Mouse (Mus musculus) forebrain, embryonic 15.5 days (tissue): ENCODE data around the gene Cep70. TPM values are rescaled to one million over a fixed set of nuclear protein-coding genes. Genes with fewer than 3 reads are reported as not detected.

Source experiments
- ATAC-seq: fragments of 200-750 bp; cut with Nextera tagmentation; replicated peaks from 2 replicates; pipeline ENCODE4 v1.8.0; 2017; ENCODE audit warnings: mild to moderate bottlenecking, moderate TSS enrichment, moderate library complexity
- H3K27ac ChIP-seq: fragments of 300-500 bp; sonication (generic); replicated peaks from 2 replicates; pipeline ENCODE4 v1.5.1; 2015; ENCODE audit warnings: mild to moderate bottlenecking, inconsistent platforms
- H3K27me3 ChIP-seq: fragments of 300-500 bp; sonication (generic); 2 replicates; pipeline ENCODE4 v1.6.1; 2015; ENCODE audit warnings: inconsistent platforms
- H3K36me3 ChIP-seq: fragments of 300-500 bp; sonication (generic); 2 replicates; pipeline ENCODE4 v1.6.1; 2015; ENCODE audit warnings: mild to moderate bottlenecking, inconsistent platforms
- H3K4me1 ChIP-seq: fragments of 300-500 bp; sonication (generic); 2 replicates; pipeline ENCODE4 v1.6.1; 2015; ENCODE audit warnings: inconsistent platforms
- H3K4me2 ChIP-seq: fragments of 300-500 bp; sonication (generic); replicated peaks from 2 replicates; pipeline ENCODE4 v1.6.1; 2015; ENCODE audit warnings: mild to moderate bottlenecking, inconsistent platforms
- H3K4me3 ChIP-seq: fragments of 300-500 bp; sonication (generic); 2 replicates; pipeline ENCODE4 v1.5.1; 2015; ENCODE audit warnings: mild to moderate bottlenecking, inconsistent platforms
- H3K9ac ChIP-seq: fragments of 300-500 bp; sonication (generic); replicated peaks from 2 replicates; pipeline ENCODE4 v1.6.1; 2015; ENCODE audit warnings: mild to moderate bottlenecking, inconsistent platforms
- H3K9me3 ChIP-seq: fragments of 300-500 bp; sonication (generic); 2 replicates; pipeline ENCODE4 v1.6.1; 2016; ENCODE audit warnings: inconsistent platforms
- WGBS: fragments of 180-500 bp; shearing (Covaris S2); methylation state at CpG from one replicate; pipeline ENCODE4 v1.1.7; 2015; ENCODE audit warnings: mixed read lengths; 5-methylcytosine and 5-hydroxymethylcytosine counted together
- polyA plus RNA-seq: library from polyadenylated mRNA; unstranded; fragments of >200 nt; fragmentation: Nextera tagmentation; extraction: Ambion mirVana; gene quantifications from 2 replicates; pipeline ENCODE4 v1.2.1, GENCODE M21; 2015

Cep70 gene
- polyA plus RNA-seq, 1 experiment from 2014 or later: 77.7 TPM

DNA sequence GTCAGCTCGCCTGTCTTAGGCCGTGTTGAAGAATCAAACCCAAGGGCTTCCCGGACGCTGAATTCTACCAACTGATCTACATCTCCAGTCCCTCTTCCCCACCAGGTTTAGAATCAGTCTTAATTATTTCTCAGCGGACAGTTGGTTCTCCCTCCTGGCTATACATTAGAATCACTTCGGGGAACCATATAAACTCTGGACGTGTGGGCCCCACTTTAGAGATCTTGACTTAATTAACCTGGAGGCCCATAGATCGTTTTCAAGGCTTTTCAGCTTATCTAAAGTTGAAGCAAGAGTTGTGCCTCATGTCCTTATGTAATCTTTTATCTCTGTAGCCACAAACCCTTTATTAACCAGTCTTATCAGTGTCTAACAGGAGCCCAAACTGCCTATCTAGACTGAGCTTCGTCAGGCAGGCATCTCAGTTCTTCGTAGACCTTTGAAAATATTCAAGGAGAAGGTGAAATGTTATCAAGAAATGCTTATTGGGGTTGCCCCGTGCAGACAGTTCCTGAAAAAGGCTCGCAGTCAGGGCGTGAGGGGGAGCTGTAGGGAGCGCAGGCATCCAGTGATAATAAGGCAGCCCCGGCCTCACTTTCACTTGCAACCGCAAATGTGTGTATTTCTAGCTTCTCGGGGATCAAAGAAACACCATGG, 506 bp upstream of the Cep70 start:
- peak overlapping the region; percentile 82; the same call in 1 of the 2 replicates for H3K27ac ChIP-seq
- 7% methylated on average over 17 of the region's 17 CpGs for WGBS
- H3K9ac ChIP-seq: peak overlapping the region; percentile 77

DNA sequence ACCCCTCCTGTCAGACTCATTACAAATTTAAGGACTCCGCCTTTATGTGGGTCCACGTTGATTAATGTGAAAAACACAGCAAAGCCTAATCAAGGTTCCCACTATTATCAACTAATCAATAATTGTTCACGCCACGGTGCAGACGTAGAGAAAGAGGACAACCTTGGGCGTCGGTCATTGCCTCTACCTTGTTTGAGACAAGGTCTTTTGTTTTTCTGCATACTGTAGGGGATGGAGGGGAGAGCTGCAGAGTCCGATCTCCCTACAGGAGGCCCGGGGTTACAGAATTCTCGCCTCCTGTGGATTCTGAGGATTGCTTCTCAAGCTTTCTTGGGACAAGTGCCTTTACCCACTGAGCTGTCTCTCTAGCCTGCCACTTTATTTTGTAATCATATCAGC, 727 bp downstream of the Cep70 start:
- Histone ChIP-seq H3K4me2 (peak overlapping the region; percentile 59), H3K9ac (peak overlapping the region; percentile 77), H3K4me1 (peaks cover 40% of the 10 kb centered on the region), H3K27ac (peak overlapping the region; percentile 82), H3K27me3 (no peaks in the 10 kb centered on the region), H3K4me3 (peak overlapping the region; percentile 74), H3K36me3 (no peaks in the 10 kb centered on the region), H3K9me3 (no peaks in the 10 kb centered on the region)
- ATAC-seq: peak; percentile 15; the same call in 1 of the 2 replicates
- WGBS: under 1% methylated on average over 10 of the region's 10 CpGs

More for the DNA sequence above, 506 bp upstream of the Cep70 start:
- Histone ChIP-seq H3K9me3 (no peaks in the 10 kb centered on the region), H3K4me2 (peak overlapping the region; percentile 59), H3K4me1 (peaks cover 38% of the 10 kb centered on the region), H3K4me3 (peak overlapping the region; percentile 74), H3K36me3 (no peaks in the 10 kb centered on the region), H3K27me3 (no peaks in the 10 kb centered on the region)
- peak; percentile 78 for ATAC-seq

DNA sequence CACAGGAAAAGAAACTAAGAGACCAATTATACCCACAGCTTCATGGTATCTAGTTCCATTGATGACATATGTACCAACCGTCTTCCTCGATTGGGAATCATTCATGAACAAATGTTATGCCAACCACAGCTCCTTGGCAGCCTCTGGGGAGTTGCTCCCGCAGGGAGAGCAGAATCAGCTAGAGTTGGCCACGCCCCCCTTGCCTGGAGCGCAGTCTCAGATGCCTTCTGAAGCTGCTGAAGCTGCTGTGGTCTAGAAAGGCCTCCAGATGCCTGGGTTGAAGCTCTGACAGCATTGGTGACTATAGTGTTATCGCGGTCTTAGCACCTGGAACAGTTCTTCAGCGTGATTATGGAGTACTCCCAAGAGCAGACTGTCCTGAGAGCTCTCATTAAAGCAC, 5.1 kb downstream of the Cep70 start:
- WGBS: 55% methylated on average over 8 of the region's 8 CpGs
- no peak for ATAC-seq
- Histone ChIP-seq H3K9ac (no peak overlapping the region), H3K4me3 (no peak overlapping the region), H3K9me3 (no peaks in the 10 kb centered on the region), H3K27ac (no peak overlapping the region), H3K36me3 (no peaks in the 10 kb centered on the region), H3K4me2 (no peak overlapping the region), H3K27me3 (no peaks in the 10 kb centered on the region), H3K4me1 (peaks cover 32% of the 10 kb centered on the region)

GRCm38 (mm10) chr9:99248906-99249305, 5.7 kb downstream of the Cep70 start:
- no peak overlapping the region for H3K4me3 ChIP-seq
- no peak overlapping the region for H3K9ac ChIP-seq
- no peaks in the 10 kb centered on the region for H3K27me3 ChIP-seq
- H3K27ac ChIP-seq: no peak overlapping the region
- 94% methylated on average over 4 of the region's 4 CpGs for WGBS
- ATAC-seq: no peak
- H3K4me1 ChIP-seq: peaks cover 31% of the 10 kb centered on the region
- H3K4me2 ChIP-seq: no peak overlapping the region
- no peaks in the 10 kb centered on the region for H3K9me3 ChIP-seq
- no peaks in the 10 kb centered on the region; the same call in 1 of the 2 replicates for H3K36me3 ChIP-seq

DNA sequence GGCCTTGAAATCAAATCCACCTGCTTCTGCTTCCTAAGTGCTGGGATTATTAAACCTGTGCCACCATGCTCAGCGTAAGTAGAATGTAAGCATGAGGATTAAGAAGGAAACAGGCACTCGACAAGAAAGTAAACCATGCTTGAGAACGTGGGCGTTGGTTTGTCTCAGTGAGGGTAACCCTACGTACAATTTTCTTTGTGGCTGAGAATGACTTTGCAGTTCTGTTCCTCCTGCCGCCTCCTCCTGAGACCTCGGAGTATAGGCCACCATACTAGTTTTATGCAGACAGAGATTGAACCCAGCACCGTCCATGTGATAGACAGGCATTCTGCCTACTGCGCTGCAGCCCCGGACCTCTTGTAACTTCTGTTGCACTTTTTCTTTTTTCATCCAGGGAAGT, 10.7 kb downstream of the Cep70 start:
- no peak overlapping the region for H3K27ac ChIP-seq
- no peak overlapping the region for H3K4me3 ChIP-seq
- WGBS: 92% methylated on average over 10 of the region's 10 CpGs
- H3K4me1 ChIP-seq: no peaks in the 10 kb centered on the region
- H3K36me3 ChIP-seq: peaks cover 43% of the 10 kb centered on the region
- no peaks in the 10 kb centered on the region for H3K27me3 ChIP-seq
- H3K9ac ChIP-seq: no peak overlapping the region
- H3K9me3 ChIP-seq: no peaks in the 10 kb centered on the region
- H3K4me2 ChIP-seq: no peak overlapping the region
- ATAC-seq: no peak

DNA sequence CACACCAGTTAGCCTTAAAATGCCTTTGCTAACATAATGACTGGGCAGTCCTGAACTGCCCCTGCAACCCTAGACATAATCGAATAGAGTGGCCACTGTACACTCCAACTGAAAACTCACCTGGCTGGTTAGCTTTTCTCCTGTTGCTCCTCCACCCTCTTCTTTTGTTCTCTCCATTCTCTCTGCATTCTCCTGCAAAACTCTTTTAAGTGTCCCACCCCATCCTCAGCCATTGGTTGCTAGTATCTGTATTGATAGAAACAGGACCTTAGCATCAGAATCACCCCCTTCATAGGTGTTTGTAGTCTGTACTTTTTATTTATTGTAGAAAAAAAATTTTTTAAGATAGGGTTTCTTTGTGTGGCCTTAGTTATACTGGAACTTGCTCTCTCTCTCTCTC, 13.0 kb downstream of the Cep70 start:
- Histone ChIP-seq H3K9ac (no peak overlapping the region), H3K4me1 (no peaks in the 10 kb centered on the region), H3K27me3 (no peaks in the 10 kb centered on the region), H3K36me3 (peaks cover 49% of the 10 kb centered on the region), H3K4me2 (no peak overlapping the region), H3K27ac (no peak overlapping the region), H3K4me3 (no peak overlapping the region), H3K9me3 (no peaks in the 10 kb centered on the region)
- ATAC-seq: no peak
- WGBS: 95% methylated on average over 1 of the region's 1 CpGs

DNA sequence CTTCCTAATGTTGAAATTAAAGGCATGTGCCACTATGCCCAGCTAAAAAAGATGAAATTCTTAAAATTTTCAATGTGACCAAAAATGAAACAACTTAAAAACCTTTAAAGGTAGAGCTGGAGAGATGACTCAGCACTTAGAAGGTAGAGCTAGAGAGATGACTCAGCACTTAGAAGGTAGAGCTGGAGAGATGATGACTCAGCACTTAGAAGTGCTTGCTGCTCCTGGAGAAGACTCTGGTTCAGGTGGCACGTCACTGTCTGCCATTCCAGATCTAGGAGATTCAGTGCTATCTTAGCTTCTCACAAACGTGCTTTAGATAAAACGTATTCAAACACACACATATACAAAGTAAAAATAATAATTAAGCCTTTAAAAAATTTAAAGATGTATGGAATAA, 13.7 kb downstream of the Cep70 start:
- H3K9me3 ChIP-seq: no peaks in the 10 kb centered on the region
- 96% methylated on average over 3 of the region's 3 CpGs for WGBS
- H3K4me3 ChIP-seq: no peak overlapping the region
- H3K9ac ChIP-seq: no peak overlapping the region
- no peak for ATAC-seq
- H3K36me3 ChIP-seq: peaks cover 49% of the 10 kb centered on the region
- no peak overlapping the region for H3K27ac ChIP-seq
- no peak overlapping the region for H3K4me2 ChIP-seq
- H3K4me1 ChIP-seq: no peaks in the 10 kb centered on the region
- no peaks in the 10 kb centered on the region for H3K27me3 ChIP-seq

DNA sequence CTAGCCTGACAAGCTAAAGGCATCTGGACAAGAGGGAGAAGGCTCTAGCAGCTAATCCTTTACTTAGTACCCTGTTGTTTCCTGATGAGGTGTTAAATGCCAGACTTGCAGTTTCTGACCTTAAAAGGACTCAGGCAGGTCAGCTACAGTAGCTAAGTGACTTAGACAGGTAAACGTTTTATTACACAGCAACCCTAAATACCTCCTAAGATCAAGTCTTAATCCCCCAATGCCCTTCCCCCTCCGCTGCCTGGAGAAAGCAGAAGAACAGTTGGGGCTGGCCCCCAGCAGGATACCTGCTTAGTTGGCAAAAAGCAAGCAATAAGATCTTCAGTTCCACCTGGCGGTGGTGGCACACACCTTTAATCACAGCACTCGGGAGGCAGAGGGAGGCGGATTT, 15.7 kb downstream of the Cep70 start:
- Histone ChIP-seq H3K9ac (no peak overlapping the region), H3K4me1 (no peaks in the 10 kb centered on the region), H3K36me3 (peaks cover 68% of the 10 kb centered on the region), H3K27ac (no peak overlapping the region), H3K9me3 (no peaks in the 10 kb centered on the region), H3K4me2 (no peak overlapping the region), H3K27me3 (no peaks in the 10 kb centered on the region), H3K4me3 (no peak overlapping the region)
- WGBS: 74% methylated on average over 5 of the region's 5 CpGs
- no peak for ATAC-seq

DNA sequence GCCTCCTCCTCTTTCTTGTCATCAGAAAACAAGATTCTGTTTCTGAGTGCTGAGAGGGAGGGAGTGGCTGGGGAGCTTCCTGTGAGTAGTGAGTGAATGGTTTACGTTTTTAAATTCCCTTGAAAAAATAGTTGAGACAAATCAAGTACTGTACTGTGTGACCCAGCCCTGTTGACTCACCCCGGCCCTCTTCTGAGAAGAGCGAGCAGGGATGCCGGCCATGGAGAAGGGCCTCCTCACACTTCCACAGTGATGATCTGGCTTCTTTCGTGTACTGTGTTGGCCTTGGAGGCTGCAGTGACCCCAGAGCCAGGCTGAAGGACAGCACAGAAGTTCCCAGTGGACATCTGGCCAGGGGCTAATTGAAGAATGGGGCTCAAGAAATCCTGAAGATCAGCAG, 61.1 kb downstream of the Cep70 start:
- no peak overlapping the region for H3K4me3 ChIP-seq
- no peak overlapping the region for H3K9ac ChIP-seq
- no peak for ATAC-seq
- peaks cover 54% of the 10 kb centered on the region for H3K36me3 ChIP-seq
- no peak overlapping the region for H3K27ac ChIP-seq
- H3K9me3 ChIP-seq: no peaks in the 10 kb centered on the region
- no peaks in the 10 kb centered on the region for H3K27me3 ChIP-seq
- H3K4me2 ChIP-seq: no peak overlapping the region
- 88% methylated on average over 5 of the region's 5 CpGs for WGBS
- no peaks in the 10 kb centered on the region for H3K4me1 ChIP-seq

- Histone ChIP-seq H3K4me1 (no peaks in the 10 kb centered on the region), H3K27ac (no peak overlapping the region), H3K9ac (no peak overlapping the region), H3K4me3 (no peak overlapping the region), H3K4me2 (no peak overlapping the region), H3K36me3 (peaks cover 56% of the 10 kb centered on the region), H3K27me3 (no peaks in the 10 kb centered on the region), H3K9me3 (no peaks in the 10 kb centered on the region)
- ATAC-seq: no peak
- WGBS: 88% methylated on average over 6 of the region's 6 CpGs
Measured at GRCm38 (mm10) chr9:99306226-99306625, 63.1 kb downstream of the Cep70 start.

DNA sequence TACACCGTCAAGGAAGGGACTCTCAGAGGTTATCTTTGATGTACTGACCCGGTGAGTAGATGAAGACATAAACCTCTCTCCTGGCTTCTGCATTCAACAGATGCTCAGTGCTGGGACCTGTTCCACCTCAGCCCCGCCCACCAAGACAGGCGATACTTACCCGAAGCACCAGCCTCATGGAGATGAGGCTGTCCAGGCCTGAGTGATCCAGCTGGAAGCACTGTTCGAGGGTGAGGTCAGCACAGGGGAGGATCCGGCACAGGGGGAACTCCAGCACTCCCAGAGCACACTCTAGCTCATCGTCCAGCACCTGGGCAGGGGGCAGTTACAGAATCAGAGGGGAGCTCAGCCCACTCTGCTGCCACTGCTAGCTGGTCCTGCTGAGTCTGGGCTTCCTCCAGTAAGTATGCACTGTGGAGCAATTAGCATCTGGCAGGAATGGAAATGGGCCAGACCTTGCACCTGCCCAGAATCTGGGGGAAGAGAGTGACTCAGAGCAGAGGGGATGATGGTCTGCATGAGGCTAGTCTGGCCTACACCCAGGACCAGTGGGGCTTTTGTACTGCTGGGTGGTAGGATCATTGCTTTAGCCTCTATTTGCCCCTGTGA, 76.3 kb downstream of the Cep70 start:
- no peaks in the 10 kb centered on the region for H3K9me3 ChIP-seq
- H3K27ac ChIP-seq: no peak overlapping the region
- no peaks in the 10 kb centered on the region for H3K27me3 ChIP-seq
- WGBS: 78% methylated on average over 8 of the region's 8 CpGs
- 0 out of 2 replicates have a peak, but pooled peaks have one; percentile 29 for ATAC-seq
- no peaks in the 10 kb centered on the region for H3K36me3 ChIP-seq
- H3K4me3 ChIP-seq: no peak overlapping the region
- H3K4me2 ChIP-seq: no peak overlapping the region
- H3K4me1 ChIP-seq: no peaks in the 10 kb centered on the region
- H3K9ac ChIP-seq: no peak overlapping the region

GRCm38 (mm10) chr9:99320006-99320405, 76.8 kb downstream of the Cep70 start:
- Histone ChIP-seq H3K9me3 (no peaks in the 10 kb centered on the region), H3K4me2 (no peak overlapping the region), H3K9ac (no peak overlapping the region), H3K4me3 (no peak overlapping the region), H3K36me3 (no peaks in the 10 kb centered on the region), H3K27me3 (no peaks in the 10 kb centered on the region), H3K27ac (no peak overlapping the region), H3K4me1 (no peaks in the 10 kb centered on the region)
- no peak for ATAC-seq
- 83% methylated on average over 8 of the region's 8 CpGs for WGBS
